Mouse (Mus musculus) 416B (cell line): ENCODE measurements around the gene Ndufc1.
A peak's percentile ranks its signal among the peaks of the same experiment; 100 is the strongest.
"Not testable (repeated sequence)": the region's sequence is repeated elsewhere in the genome, so short reads cannot be mapped to it uniquely, and the experiment has no call there.

ENCODE experiments used
- DNase-seq: peaks from one replicate; pipeline ENCODE4 v3.0.0; 2011; ENCODE audit warnings: low read depth

The Ndufc1 gene

DNA sequence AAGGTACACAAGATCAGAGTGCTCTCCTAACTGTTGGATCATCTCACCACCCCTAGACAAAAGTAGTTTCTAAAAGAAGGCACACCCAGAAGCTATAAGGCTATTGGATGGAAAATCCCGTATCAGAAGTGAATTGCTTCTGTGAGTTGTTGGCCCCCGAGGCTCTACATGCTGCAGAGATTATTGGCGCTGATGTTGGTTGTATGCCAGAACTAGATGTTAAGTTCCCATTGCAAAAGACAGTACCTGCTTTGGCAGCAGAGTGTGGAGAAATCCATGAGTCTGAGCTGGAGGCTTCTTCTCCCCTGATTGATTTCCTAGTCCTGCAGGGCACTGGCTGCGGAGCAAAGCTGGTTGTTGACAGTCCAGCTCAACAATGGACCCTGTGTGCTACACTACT lies 40.8 kb downstream of the Ndufc1 start:
- no peak for DNase-seq

DNA sequence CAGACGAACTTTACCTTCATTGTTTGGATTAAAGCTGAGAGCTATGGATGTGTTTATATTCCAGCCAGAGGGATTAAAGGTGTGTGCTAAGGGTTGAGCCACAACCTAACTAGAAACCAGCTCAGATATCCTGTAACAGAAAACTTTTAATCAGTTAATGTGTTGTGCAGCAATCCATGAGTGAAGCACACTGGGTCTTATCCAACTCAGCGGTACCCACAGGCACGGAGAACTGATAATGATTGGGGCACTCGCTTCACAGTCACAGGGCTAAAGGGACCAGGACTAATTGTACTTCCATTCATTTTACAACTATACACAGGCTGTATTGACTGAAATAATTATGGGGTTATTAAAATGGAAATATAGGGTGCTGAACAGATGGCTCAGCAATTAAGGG lies 41.9 kb downstream of the Ndufc1 start:
- DNase-seq = no peak

DNA sequence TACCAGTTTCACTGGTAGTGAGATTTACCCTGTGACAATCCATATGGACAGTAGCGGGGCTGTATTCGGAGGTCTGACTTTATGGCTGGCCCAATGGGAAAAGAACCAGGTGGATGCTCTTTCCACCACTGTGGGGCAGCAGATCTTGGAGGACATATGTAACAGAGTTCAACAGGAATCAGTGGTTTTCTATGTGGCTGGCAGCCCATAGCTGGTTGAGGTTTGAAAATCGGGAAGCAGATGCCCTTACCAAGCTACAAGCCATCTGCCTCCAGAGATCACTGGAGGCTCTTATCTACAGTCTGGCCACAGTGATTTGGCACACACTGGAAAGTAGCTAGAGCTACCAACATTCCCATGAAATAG lies 43.3 kb downstream of the Ndufc1 start:
- peak; percentile 83 for DNase-seq

DNA sequence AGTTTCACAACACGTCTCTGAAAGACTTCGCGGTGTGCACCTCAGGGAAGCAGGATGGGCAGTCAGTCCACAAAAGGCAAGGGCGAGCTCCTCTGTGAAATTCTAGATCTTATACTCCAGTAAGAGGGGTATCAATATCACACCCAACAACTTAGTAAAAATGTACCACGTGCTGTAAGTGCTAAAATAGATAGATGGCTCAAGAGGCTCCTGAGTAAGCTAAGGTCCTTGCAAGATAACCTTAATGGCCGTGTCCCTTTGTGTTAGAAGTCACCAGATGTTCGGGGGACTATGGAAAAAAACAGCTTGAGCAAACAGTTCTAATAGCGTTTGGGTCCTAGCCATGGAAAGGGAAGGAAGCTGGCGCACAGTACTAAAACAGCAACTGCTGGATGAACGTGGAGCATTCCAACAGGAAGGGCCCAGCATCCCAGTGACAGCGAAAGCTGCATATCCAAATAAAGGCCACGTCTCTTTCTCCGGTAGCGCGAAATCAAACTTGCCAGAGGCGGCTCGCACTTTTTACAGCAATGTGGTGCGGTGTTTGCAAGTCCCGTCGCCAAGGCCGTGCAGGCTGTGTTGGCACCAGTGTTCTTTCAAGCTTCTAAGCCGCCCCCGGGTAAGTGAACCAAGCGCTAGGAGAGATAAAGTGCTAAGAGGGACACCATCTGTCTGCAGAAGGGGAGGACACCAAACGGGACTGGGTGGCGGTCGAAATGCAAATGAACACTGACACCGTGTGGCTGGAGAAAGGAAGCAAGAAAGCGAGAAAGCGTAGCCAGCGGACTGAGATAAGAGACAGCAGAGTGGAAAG lies 43.9 kb downstream of the Ndufc1 start:
- DNase-seq = peak; percentile 91

DNA sequence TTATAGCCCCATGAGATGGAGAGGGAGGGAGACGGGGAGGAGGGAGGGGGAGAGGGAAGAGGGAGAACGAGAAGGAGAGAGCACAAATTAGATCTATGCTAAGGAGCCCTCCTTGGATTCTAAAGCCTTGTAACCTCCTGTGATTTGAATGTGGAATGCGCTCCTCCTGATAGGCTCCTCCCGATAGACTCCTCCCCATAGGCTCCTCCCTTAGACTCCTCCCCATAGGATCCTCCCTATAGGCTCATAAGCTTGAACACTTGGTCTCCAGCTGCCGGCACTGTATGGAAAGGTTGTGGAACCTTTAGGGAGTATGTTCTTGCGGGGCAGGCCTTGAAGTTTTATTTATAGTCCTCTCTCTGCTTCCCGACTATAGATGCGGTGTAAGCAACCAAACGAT lies 47.7 kb downstream of the Ndufc1 start:
- no peak for DNase-seq

DNA sequence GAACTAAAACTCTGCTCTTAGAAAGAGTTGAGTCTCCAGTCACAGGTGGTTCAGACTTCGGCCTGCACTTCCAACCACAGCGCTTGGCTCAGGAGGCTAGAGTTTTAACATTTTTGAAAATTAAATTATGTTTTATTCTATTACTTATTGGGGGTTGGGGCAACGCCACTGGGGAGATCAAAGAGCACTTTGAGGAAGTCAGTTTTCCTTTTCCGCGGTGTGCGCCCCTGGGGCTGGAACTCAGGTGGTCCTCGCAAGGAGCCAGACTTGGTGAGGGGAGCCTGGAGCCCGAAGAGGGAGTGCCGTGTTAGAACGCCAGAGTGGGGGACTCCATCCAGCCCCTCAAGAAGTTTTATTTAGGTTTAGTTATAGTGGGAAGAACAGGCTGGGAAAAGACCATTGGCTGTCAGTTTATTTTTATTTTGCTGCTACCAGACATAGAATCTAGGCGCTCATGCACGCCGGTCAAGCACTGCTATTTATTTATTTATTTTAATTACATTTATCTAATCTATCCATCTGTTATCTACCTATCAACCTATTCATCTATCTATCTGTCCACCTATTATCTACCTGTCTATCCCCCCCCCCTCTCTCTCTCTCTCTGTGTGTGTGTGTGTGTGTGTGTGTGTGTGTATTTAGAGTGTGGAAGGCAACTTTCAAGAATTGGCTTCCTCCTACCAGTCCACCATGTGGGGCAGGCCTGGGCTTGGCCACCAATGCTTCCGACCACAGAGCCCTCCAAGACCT lies 49.1 kb downstream of the Ndufc1 start:
- no peak for DNase-seq

DNA sequence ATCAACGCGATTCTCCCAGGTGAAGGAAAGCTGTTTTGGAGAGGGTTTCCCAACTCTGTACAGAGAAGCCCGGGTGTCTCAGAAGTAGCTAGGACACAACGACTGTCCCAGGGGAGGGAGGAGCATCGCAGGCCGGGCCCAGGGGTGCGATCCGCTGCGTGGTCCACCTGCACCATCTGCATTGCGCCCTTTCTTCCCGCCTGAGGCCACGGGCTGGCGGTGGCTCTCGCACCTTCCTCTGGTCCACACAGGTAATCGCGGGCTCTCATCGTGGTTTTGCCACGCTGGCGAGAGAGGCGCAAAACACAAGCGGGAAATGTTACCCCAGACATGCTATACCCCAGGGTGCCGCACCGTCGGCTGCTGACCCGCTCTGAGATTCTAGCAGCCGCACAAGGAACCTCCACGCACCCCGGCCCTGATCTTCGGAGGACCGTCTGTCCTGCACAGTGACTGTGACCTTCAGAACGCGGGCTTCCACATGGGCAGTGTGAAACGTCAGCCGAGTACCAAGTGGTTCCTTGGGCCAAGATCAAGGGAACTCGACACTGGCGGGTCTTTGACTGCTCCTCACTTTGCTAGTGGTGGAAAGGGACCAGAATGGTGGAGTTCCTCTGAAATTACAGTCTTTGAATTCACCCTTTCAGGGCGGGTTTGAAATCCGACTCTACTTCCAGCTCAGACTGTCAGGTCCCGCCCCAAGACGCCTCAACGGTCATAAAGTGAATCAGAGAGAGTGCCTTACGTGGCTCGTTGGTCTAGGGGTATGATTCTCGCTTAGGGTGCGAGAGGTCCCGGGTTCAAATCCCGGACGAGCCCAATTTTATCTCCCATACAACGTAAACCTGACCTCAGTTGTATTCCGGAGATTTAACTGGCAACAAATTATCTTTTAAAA lies 49.9 kb downstream of the Ndufc1 start:
- DNase-seq = peak; percentile 31

DNA sequence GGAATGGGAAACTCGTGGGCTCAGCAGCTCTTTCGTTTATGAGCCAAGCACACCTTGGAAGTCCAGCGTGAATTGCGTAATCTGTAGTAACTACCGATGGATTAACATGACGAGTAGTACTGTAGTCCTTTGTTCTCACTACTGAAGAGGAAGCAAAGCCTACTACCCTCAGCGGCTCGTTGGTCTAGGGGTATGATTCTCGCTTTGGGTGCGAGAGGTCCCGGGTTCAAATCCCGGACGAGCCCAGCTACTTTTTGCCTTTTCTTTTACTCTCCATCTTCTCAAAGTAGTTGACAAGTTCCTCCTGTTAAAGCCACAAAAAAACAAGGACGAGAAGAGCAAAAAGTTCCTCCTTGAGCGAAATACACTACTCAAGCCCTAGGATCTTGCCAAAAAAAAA lies 50.6 kb downstream of the Ndufc1 start:
- DNase-seq = peak; percentile 36

DNA sequence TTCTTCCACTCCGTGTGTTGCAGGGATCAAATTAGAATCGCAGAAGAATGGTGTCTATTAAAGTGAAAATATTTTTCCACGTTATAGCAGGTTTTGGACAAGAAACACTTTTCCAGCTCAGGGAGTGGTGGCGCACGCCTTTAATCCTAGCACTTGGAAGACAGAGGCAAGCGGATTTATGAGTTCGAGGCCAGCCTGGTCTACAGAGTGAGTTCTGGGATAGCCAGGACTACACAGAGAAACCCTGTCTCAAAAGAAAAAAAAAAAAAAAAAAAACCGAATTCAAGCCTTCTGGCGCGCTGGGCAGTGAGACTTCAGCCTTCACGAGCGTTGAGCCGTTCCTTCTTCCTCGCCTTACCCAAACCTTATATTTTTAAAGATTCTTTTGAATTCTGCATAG lies 51.2 kb downstream of the Ndufc1 start:
- no peak for DNase-seq

DNA sequence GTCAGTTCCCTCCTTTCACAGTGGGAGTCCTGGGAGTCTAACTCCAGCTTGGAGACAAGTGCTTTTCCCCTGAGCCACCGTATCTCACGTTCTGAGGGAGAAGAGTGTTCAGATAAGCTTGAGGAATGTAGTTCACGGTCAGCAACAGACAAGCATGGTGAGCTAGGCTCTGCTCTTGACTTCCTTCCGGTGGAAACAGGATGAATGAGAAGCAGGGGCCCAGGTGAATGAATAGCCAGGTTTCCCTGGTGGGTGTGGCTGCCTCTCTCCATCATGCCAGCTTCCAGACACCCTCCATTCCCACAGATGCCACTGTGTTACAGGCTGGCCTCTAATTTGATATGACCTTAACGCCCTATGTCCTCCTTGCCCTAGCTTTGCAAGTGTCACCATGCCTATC lies 51.7 kb downstream of the Ndufc1 start:
- DNase-seq = no peak

DNA sequence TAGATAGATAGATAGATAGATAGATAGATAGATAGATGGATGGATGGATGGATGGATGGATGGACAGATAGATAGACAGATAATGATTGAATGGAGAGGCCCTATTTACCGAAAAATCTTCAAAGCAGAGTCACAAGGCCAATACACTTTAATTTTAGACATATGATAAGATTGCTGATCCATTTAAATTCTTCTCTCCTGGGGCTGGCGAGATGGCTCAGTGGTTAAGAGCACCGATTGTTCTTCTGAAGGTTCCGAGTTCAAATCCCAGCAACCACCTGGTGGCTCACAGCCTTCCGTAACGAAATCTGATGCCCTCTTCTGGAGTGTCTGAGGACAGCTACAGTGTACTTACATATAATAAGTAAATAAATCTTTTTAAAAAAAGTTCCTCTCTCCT lies 53.8 kb downstream of the Ndufc1 start:
- DNase-seq = not testable (repeated sequence)
